Mouse (Mus musculus): ENCODE measurements around the gene Ube2b.

DNA sequence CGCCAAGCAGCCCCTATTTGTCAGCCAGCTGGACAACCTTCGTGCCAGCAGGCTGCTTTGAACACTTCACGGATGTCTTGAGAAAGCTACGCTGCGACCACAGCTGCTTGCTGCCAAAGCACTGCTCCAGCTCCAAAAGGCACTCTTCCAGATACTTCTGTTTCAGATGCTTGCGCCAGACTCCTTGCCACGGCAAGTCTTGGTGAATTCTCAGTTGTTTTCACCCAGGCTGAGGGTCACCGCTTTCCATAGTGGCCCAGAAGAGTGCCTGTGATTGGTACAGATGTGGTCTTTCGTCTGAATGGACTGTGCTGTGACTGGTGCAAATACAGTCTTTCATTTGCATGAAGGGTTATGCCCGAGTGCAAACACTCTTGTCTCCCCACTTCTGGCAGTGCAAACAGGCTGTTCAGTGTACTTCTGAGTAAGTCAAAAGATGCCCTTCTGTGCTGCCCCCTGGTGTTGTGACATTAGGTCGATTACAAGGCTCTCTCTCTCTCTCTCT is 39.5 kb downstream of the Ube2b start:
- TF ChIP-seq GATA1 (IDR thresholded peaks at IDR 0.05; ENCODE audit: low read length) (no peak), TAL1 (IDR thresholded peaks at IDR 0.05; ENCODE audit: low read length) (no peak)

All from erythroblast, embryonic 14.5 days (primary cell).